Mouse (Mus musculus) retina, embryonic 14.5 days (tissue): ENCODE measurements around the gene Tex29.

Source experiments
- DNase-seq: peaks from one replicate; pipeline ENCODE4 v3.0.0-alpha.2; 2015; ENCODE audit warnings: low spot score

Tex29 gene

DNA sequence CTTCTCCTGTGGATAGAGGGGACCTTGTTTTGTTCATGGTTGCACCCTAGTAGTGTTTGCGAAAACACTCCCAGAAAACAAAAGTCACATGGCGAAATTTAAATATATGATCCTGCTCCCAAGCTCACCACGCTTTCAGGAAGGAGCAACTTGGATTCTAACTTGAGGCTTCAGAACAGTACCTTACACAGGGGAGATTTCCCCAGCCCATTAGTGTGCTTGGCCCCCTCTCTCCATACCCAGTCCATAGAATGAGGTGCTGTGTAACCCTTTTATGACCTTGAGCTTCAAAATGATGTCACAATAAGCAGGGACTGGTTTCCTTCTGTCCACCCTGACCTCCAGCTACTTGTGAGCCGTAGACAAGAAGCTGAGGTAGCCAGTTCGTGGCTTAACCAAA is at the start of gene Tex29:
Gene Tex29 (plus strand): TSS at position 301 of the 400 bp plus-strand sequence.
- no peak for DNase-seq

DNA sequence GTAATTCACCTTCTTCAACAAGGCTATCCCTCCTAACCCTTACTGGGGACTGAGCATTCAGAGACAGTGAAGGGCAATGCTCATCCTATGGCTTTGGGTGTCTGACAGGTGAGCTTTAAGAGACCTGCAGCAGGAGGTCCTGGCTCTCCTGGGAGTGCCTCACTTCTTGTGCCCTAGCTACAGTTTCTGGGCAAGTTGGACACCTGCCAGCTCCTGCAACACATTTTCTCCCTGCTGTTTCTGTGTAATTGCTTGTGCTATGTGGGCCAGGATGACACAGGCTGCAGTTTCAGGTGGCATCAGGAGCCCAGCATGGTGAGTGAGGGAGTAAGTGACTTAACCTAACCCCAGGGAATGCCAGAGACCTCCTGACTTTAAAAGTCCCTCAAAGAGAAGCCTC is 45.3 kb upstream of the Tex29 start:
- DNase-seq = no peak

DNA sequence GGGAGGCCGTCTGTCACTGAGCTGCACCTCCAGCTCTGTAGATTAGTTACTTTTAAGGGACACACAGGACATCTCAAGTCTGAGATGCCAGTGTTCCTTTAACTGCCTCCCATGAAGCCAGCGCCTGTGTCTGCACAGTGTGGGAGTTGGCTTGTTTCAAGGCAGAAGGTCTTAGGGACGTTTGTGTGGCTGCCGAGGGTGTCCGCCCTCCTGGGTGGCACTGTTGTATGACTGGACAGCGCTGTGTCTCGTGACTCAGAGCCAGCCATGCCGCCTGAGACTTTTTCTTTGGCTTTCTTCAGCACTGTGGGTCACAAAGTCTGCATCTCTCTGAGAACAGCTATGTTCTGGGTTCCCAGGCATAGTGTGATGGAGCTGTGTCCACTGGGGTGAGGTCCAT is 43.1 kb upstream of the Tex29 start:
- no peak for DNase-seq

DNA sequence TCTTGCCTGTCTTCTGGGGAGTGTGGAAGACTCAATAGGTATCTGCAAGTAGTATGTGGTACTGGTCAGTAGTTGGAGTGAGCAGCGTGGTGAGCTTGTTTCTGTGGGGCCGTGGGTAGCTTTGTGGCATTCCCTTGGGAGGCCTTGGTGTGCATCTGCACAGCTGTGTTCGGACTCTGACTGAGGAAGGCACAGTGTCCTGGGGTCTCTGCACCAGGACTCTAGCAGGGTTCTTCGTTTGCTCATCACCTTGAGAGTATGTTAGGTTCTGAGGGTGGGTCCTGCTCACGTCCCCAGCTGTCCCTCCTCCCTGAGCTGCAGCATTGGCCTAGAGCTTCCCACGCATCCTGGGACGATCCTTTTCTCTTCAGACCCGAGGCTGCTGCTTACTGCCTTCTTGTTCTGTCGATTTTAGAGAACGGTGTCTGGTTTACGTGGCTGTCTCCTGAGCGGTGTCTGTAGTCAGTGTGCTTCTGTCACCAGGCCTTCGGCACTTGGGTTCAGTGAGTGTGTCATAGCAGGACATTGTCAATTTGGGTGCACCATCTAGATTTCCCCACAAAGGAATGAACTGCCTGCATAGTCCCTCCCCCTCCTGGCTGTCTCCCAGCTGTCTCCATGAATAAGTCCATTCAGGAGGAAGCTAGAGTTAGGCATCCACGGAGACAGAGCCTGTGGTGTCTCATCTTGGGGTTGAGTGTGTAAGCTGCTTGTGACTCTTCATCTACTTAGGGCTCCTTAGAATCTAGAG is 42.4 kb upstream of the Tex29 start:
- DNase-seq = no peak

DNA sequence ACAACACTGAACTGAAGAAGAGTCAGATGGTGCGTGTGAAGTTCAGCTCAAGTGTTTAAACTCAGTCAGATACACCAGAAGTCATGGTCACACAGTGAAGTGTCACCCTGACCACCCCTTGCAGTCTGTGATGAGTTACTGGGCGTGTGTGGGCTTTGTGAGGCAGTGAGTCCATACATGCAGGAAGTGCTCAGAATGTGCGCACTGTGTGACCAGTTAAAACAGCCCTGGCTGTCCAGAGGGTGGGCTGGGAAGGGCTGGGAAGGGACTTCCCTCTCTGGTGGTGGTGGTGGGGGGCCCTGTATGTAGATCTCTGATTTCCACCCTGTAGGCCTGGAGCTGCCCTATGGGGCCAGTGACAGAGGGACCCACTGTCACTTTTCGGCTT is 41.8 kb upstream of the Tex29 start:
- no peak for DNase-seq

DNA sequence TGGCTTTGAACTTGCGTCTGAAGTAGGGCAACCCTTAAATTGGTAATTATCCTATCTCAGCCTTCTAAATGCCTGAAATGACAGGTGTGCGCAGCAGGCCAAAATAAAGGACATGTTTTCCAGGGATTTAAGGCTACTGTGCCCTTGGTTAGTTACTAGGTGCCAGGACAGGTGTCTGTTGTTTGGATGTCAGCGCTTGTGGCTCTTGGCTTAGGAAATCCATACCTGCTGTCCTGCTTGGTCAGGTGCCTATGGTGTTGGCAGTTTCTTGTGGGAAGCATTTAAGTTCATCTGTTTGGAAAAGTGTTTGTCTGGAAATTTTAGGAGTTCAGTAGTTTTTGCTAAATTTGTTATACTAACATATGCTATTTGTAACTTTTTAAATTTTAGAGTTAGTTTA is 41.2 kb upstream of the Tex29 start:
- no peak for DNase-seq

DNA sequence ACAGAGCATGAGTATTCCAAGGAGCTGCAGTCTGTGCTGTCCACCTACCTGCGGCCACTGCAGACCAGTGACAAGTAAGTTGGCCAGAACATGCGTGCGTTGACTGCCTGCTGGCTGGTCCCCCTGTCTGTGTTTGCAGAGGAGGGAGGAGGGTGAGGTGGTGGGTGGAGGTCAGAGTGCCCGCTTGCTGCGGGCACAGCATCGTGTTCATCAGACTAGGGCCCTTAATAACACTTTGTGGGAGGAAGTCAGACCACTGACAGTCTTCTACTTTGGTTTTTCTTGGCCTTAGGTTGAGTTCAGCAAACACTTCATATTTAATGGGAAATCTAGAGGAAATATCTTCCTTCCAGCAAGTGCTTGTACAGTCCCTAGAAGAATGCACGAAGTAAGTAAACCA is 39.8 kb upstream of the Tex29 start:
- DNase-seq = no peak

DNA sequence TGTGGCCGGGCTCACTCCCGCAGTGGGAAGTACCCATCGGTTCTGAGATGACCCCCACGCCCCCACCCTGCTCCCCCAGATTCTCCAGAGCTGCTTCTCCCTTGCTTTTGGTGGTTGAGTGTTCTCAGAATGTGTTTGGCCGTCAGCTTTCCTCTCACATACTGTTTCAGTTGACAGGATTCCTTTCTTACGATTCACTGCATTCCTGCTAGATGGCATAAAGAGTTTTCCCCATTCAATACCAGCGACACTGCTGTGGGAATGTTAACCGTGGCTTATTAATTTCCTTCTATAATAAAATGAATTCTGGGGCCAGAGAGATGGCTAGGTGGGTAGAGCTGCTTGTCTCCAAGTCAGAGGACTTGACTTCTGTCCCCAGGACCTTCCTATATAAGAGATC is 38.7 kb upstream of the Tex29 start:
- no peak for DNase-seq

DNA sequence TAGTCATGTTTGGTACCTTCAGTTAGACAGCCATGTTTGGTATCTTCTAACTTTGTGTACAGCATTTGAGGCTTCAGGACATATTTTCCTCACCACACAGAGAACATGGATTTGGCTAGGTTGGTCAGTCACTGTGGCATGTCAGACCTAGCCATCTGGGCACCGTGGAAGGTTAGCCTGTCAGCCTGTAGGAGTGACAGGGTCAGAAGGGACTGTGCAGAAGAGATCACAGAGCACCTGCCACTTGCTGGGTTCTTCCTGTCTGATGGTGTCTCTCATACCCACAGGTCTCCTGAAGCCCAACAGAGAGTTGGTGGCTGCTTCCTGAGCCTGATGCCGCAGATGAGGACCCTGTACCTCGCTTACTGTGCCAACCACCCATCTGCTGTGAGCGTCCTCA is 35.4 kb upstream of the Tex29 start:
- no peak for DNase-seq

DNA sequence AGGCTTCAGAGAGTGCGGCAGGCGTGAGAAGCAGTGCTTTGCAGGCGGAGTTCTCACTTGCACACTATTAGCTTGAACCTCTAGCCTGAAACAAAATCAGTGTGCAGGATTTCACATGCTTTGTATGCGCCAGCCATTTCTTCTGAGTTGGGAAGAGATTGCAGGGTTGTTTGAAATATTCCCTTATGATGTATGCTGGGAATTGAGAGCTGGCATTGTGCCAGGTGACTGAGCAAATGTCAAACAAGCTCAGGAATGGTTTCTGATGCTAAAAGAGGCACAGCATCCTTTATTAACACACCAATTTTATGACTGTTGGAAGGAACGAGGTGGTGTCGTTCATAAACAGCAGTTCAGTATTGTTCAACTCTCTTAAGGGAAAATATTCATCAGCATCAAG is 34.0 kb upstream of the Tex29 start:
- DNase-seq = no peak

DNA sequence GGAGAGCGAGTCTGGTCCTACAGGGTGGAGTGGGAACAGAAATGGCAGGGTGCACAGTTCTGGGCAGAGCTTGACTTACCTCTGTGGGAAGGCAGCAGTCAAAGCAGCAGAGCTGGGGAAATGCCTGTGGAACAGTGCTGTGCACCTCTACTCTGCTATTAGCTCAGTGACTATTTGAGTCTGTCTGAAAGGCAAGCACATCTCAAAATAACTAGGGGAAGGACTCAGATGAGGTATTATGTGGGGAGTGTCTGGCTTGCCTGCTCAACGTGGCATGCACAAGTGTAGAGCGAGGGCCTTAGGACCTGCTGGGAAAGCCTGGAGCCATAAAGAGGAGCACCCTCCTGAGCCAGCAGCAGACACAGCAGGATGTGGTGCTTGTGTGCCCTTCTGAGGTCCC is 32.9 kb upstream of the Tex29 start:
- no peak for DNase-seq

DNA sequence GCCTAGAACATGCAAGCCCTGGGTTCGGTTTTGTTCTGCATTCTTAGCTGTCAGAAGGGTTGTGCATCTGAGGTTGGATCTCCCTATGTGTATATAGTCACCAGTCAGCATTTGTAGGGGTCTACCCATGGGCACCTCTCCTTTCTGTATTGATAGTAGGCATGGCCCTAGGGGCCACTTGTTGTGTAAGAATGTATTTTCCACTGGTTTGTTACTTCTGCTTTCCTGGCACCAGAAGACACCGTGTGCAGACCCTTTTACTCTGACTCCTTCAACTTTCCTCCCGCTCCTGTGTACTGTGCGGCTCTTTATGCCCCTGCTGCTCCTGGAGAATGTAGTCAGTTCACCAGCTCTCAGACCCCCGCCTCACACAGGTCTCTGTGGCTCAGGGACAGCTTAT is 32.2 kb upstream of the Tex29 start:
- DNase-seq = no peak

DNA sequence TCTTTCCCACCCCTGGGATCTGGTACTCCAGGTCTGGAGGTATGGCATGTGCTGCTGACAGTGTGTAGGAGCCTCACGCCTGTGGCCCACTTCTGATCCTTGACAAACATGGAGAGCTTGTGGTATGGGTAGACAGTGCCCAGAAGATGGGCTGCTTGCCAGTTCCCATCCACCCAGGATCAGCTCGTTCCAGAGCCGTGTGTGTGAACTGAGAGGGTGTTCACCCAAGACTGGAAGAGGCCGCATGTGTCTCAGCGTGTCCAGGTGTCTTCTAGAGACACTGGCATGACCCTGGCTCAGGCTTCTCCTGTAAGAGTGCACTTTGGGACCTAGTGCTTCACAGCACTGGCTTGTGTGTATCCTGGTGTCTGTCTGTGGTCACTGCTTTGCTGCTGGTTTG is 29.8 kb upstream of the Tex29 start:
- DNase-seq = no peak

DNA sequence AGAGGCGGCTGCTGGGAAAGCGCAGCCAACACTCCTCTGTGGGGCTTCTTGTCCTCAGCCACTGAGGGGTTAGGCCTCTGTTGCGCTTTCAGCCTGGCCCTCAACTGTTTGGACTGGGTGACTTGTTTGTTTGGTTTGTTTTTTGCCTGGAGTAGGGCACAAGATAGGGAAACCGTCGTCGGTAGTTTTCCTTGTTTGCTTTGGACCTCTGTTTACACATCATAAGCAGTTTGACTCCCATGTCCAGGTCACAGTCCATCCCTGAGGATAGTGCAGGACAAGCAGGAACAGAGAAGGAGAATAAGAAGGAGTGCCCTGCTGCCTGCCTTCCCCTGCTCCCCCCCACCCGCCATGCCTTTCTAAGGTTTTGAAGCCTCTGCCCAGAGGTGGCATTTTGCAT is 26.5 kb upstream of the Tex29 start:
- no peak for DNase-seq

DNA sequence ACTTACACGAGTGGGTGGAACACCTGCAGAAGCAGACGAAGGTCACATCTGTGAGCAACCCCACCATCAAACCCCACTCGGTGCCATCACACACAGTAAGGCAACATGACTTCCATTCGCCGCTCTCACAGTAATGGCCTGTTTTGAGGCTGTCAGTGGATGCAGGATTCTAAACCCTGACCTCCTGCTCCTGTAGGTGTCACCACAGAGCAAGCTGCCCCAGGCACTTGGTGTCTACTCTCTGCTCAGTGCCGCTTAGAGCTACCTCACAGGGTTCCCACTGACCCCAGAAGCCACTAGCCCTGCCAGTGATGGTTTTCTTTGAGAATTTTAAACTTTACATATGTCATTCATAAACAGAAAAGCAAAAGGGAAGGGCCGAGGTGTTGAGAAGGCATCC is 25.1 kb upstream of the Tex29 start:
- DNase-seq = peak; percentile 23

DNA sequence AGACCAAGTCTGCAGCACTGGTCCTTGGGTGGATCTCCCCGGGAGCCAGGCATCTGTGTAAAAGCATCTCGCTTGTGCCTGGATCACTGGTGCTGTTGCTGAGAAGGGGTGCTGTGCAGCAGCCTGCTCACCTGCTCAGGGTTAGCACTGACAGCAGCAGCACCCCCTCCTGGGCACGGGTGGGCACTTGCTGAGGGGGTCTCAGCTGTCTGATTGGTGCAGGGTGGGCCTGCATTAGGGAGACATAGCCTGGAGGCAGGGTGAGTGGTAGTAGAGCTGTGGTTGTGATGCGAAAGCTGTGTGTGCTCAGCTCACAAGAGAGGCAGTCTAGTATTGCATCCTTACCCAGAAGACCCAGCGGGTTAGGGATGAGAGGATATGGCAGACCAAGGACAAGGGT is 20.1 kb upstream of the Tex29 start:
- DNase-seq = no peak

DNA sequence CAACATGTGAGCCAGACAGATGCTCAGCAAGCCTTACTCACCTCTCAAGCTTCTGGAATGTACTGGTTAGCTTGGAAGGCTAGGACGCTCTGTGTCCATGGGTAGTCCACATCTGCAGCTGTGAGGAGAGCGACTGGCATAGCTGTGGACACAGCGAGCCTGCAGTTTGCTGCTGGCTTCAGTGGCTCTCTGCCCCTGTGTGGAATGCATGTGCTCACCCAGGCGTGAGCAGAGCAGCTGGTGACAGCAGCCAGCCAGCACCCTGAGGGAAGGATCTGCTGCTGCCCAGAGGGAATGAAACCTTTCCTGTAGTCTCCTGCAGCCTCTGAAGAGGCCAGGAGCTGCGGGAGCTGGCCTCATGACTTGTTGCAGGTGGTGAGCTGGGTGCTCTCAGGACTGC is 19.7 kb upstream of the Tex29 start:
- DNase-seq = peak; percentile 49

DNA sequence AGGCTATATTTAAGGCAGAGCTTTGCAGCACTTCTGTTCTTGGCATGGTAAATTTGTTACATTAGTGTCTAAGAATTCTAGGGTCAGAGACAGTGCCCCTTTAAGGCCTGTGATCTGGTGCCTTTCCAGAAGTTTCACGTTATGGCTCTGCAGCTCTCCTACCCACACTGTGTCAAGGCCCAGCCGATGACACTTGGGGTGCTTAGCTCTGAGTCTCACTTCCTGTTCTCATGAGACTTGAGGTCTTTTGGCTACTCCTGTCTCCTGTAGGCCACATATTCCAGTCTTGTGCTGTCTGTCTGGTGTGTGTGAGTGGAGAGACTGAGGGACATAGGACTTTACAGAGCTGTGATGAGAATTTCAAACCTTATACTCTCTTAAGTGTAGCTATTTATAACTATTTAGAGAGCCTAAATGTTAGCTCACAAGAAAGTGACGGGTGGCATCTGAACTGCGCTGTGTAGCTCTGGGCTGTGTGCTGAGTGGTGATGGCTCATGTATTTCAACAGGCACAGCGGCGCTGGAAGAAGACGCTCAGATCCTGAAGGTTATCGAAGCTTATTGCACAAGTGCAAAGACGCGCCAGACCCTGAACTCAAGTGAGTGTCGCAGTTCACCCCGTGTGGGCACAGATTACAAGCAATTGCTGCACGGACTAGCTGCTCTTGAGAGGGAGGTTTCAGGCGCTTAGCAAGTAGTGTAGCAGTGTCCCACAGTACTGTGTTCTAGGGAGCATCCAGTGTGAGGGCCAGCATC is 18.6 kb upstream of the Tex29 start:
- DNase-seq = no peak

DNA sequence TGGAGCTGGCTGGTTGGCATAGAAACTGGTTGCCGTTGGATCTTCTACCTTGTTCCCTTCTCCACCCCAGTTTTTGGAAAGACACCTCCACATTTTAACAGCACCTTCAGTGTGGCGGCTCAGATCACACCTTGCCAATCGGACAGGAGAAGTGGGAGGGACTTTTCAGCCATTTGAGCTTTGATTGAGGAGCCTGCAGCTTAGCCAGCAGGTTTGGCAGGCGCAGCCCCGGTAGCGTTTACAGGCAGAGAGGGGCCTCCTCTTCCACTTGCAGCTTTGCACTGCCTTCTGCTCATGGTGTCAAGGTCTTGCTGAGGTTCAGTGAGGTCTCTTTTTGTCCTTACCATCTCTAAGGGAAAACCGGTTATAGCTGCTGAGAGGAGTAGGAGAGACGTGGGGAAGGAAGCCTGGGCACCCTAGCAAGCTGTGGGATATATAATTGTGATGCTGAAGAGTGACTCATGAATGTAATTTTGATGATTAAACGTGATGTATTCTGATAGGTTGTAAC is 17.7 kb upstream of the Tex29 start:
- DNase-seq = no peak

DNA sequence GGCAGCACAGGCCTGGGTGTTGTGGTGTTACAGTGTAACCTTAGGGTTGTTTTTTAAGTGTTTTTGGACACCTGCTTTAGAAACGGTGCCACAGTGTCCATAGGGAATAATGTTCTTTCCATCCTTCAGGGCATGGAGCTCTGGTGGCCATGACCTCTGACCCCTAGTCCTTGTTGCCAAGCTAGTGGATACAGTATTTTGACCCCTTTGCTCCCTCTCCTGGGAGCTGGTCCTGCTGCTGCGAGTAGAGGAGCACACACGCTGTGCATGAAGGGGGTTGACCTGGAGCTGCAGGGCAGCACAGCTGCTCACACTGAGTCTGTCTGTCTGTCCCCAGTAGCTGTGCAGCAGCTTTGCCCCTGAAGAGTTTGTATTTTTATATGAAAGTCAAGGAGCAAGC is 14.5 kb upstream of the Tex29 start:
- DNase-seq = no peak

DNA sequence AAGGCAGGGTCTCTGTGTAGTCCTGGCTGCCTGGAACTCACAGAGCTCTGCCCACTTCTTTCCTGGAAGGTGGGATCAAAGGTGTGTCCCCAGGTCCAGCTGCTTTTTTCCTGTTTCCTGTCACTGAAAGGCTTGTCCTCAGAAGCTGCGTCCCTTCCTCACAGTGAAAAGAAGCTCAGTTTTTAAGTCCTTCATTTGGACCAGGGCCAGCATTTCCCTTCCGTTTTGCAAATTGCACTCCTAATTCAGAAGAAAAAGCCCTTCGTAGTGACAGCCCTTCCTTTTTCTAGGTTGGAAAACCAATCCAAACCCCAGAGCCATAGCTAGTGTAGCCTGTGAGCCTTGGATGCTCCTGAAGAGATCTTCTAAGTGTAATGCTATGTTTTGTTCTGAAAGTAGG is 13.0 kb upstream of the Tex29 start:
- DNase-seq = no peak

DNA sequence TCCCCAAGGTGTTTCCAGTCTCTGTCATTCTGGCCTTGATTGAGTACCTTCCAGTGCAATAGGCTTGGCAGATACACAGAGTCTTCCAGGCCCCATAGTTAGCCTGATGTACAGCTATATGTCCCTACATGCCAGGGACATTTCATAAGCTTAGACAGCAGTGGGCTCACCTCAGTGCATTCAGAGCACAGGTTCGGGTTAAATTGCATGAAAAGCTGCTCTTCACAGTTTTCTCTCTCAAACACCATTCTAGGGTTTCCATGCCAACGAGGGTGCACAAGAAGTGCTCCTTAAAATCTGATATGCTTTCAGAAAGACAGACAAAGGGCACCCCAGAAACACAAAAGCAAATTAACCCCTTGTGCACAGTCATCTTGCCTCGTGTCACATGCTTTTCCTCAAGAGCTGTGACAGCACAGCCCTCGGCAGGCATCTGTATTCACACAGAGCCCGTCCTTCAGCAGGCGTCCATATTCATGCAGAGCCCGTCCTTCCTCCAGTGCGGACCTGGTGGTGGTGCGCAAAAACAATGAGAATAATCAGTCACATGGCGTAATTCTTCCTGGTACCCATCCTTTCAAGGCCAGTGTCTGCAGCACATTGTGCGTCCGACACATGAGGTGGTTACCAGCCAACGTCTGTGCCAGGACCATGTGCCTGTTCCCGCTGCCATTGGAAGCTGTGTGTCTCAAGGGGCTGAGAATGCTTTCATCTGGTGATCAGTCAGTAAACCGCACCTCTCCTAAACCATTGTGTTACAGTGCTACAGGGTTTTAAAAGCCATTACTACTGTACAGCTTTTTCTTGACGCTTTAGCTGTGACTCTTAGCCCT is 9.8 kb upstream of the Tex29 start:
- DNase-seq = no peak

DNA sequence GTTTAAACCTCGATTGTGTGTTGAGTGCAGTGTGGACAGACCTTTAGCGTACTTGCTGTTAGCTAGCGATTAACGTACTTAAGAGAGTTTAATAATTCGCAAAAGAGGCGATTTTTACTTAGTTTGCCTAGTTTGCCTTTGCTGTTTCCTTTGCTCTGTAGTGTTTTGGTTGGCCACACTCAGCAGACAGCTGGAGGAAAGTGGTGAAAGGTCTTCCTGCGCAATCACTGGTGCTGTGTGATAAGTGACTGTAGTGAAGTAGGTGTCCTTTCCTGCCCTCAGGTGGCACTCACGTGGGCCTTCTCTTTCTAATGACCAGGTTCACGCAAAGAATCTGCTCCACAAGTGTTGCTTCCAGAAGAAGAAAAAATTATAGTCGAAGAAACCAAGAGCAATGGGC is 9.1 kb upstream of the Tex29 start:
- no peak for DNase-seq
